Mouse (Mus musculus) R1 (cell line): Measurements from ENCODE around the gene Usp49.

ENCODE experiments used
- DNase-seq: peaks from one replicate; pipeline ENCODE4 v3.0.0-alpha.2; 2018; ENCODE audit warnings: low read depth, low spot score

The Usp49 gene

DNA sequence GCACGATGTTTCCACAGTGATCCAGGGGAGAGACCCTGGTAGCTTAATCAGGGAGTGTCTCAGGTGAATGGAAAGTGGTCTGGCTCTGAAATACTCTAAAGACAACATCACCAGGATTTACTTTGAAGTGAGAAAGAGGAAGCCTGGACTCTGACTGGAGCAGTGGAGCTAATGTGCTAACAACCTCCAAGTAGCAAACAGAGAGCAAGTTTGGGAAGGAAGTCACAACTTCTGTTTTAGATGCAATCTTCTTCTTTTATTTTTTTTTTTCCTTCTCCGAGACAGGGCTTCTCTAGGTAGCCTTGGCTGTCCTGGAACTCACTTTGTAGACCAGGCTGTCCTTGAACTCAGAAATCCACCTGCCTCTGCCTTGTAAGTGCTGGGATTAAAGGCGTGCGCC, 21.3 kb upstream of the Usp49 start:
- DNase-seq: no peak

DNA sequence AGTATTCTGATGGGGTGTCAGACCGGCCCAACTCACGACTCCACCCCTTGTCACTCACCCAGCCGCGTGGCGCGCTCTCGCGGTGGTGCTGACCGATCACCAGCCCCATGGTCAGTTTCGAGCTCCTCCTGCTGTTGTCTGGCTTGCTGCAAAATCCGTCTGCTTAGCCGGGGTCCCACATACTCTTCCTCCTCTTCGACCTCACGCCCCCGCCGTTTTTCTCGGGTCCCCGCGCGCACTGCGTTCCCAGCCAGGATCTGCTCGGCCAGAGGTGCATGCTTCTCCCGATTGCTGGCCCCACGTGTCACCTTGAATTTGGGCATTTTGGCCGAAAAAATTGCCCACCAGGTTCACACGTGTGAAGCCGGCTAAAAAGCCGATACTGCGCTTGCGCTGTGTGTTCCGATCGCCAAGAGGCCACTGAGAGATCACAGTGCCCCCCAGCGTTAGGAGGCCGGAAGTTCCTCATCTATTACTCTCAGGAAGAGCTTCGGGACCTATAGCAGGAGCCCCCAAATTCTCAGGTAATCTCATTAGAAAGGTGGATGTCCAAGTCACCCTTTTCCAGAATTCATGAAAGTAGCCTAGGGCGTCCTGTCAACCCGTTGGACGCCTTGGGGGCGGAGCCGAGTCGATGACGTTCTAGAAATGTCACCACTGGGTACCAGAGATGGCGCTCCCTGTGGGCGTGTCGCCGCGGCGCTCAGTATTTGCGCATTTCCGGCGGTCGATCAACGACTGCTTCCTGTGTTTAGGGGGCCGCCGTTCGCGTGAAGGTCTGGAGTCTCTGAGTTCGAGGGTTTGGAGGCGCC, 19.4 kb upstream of the Usp49 start, which contains the start of the genes Bysl, Med20 and Gm20517:
Gene Bysl (minus strand): TSS at position 644 of the 812 bp plus-strand sequence.
Gene Med20 (plus strand): TSS at position 734 of the 812 bp plus-strand sequence.
Gene Gm20517 (plus strand): TSS at position 741 of the 812 bp plus-strand sequence.
- peak; percentile 98 for DNase-seq

DNA sequence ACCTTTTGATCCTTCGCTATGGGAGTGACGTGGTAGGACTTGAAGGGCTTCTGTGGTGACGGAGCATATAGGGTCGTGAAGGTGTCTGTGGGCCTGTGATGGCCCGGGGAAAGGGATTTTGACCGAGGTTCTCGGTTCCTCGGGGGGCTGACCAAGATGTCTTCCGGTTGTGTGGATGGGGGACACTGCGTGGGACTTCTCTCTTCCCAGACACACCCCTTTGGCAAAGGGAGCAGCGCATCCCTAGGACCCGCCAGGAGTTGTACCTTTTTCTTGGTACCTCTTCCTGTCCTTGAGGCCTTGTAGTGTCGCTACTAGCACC, 18.9 kb upstream of the Usp49 start:
- DNase-seq: no peak

DNA sequence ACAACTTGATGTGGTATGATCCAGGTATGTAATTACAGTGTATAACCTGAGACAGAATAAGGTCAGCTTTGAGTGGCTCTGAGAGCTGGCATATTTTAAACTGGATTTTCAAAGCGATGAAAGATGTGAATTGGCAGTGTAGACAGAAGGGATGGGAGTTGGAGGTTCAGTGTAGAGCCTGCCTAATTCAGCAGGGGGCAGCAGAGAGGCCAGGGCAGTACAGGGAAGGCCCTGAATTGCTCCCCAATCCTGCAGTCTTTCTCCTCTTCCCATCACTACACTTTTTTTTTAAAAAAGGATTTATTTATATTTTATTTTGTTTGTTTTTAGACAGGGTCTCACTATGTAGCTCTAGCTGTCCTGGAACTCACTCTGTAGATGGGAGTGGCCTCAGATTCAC, 16.5 kb upstream of the Usp49 start:
- DNase-seq: peak; percentile 56

DNA sequence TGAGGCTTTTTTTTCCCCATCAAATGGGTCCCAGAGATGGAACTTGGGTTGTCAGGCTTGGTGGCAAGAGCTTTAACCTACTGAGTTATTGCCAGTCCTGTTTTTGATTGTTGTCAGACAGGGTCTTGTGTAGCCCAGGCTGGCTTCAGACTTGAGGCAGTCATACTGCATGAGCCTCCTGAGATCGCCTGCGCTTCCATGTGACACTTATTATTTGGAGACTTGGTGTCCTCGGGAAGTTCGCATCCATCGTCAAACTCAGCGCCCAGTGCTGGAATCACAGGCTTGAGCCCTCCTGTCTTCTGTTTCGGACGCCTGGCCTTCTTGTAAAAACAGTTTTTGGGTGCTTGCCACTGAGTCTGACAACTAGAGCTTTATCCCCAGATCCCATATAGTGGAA, 14.4 kb upstream of the Usp49 start:
- DNase-seq: no peak

DNA sequence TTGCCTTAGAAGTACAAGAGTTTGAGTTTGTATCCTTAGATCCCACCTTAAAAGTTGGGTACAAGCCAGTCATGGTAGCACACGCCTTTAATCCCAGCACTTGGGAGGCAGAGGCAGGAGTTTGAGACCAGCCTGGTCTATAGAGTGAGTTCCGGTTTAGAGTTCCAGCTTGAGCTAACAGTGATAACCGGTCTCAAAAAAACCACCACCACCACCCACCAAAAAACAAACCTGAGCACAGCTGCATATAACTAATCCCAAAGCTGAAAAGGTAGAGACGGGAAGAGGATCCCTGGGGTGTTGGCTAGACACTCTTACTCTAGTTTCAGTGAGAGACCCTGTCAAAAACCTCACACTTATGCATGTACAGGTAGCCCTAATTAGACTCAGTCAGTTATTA, 13.8 kb upstream of the Usp49 start:
- DNase-seq: no peak

DNA sequence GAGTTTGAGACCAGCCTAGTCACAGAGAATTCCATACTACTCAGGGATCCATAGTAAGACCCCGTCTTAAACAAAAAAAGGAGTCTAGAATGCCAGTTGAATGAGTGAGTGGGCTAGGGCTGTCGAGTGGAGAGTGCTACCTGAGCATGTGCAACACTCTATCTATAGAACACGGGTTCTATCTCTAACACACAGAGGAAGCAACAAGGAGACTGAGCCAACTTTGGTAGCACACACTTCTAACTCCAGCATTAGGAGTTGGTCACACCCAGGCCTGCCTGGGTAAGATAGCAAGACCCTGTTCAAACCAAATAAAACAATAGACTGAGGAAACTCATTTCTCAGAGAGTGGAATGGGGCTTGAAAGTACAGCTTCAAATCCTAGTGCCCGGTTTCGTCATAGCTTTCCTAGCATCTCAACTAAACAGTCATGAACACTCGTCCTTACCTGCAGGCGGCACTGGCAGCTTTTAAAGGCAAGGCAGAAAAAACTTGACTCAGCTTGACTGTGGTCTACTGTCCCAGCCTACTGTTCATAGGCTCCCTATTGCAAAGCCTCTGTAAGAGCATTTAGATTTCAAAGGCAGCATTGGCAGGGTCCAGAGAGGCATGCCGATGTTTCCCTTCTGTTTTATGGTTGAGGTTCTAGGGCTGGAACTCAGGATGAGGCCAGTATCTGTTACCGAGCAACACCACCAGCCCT, 12.7 kb upstream of the Usp49 start:
- DNase-seq: no peak

DNA sequence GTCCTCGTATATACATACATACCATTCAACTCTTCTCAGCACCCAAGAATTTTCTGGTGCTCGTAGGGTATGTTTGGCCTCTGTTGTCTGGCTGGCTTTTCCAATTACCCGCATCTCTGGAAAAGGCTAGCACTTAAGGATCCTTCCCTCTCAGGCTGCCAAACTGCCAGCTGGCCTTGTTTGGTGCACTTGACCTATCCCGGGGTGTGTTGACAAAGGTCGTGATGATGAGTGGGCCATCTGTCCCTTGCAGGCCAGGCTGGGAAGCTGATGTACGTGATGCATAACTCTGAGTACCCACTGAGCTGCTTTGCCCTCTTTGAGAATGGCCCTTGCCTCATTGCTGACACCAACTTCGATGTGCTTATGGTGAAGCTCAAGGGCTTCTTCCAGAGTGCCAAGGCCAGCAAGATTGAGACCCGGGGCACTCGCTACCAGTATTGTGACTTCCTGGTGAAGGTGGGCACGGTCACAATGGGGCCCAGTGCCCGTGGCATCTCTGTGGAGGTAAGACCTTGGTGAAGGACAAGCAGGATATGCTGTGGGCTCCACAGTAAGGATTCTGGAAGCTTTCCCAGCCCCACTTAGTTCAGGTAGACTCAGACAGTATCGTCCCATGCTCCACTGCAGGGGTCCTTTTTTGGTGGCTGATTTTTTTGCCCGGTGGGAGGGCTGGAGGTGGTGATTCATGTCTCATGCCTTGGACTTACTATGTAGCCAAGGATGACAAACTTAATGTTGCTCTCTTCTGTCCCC, 11.8 kb upstream of the Usp49 start:
- DNase-seq: no peak

DNA sequence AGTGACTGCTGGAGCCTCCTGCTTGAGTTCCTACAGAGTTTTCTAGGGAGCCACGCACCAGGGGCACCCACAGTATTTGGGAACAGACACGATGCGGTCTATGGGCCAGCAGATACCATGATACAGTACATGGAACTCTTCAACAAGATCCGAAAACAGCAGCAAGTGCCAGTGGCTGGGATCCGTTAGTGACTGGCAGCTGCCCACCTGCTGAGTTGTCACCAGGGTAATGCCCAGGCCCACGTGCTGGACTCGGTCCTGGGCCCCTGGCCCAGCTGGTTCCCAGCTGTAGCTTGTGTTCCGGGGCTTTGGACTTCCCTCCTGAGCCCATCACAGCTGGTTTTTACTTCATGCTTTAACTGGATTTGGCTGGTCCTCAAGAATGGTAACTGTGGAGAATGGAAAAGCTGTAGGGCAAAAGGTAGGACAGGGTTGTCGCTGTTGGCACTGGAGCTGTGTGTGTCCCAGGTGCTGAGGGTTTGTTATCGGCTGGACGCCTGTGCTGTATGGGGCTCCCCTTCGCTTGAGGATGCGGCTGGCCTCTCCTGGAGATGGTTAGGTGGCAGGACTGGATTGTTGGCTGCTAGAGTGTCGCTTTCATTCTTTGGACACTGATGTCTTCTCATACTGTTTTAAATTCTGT, 7.5 kb upstream of the Usp49 start:
- DNase-seq: no peak

DNA sequence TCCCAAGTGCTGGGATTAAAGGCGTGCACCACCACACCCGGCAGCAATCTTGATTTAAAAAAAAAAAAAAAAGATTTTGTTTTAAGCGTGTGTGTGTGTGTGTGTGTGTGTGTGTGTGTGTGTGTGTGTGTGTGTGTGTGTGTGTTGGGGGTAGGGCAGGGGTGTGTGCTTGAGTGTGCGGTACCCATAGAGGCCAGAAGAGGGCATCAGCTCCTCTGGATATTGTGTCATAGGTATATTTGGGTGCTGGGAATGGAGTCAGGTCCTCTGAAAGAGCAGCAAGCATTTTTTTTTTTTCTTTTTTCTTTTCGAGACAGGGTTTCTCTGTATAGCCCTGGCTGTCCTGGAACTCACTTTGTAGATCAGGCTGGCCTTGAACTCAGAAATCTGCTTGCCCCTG, 5.9 kb upstream of the Usp49 start:
- DNase-seq: peak; percentile 72

DNA sequence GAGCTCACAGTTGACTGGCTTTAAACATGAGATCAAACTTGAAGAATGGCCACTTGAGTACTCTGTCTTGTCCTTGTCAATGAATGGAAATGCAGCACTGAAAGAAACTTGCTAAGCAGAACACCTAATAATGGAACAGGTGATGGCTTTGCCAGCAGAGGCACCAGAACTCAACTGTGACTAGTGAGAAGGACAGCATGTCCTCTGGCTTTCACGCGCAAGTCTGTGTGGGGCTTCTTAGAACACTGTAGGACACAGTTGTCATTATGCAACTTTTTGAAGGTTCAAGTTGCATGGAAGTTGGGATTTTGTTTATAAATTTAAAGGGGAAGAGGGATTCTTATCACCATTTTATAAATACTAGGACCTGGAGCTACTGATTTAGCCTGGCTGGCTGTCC, 5.4 kb upstream of the Usp49 start:
- no peak for DNase-seq

DNA sequence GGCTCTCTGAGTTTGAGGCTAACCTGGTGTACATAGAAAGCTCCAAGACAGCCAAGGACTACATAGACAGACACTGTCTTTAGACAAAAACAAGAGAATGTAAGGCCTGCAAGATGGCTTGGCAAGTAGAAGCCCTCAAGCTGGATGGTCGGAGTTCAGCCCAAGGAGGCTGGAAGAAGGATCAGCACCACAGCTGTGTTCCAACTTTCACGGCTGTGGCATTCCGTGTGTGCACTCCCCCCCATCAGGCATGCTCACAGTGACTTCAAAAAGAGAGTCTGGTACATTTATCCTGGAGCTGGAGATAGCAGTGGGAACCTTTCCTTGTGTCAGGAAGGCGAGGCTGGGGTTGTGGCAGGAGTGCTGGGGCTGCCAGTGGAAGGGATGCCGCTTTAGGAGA, 4.5 kb upstream of the Usp49 start:
- DNase-seq: no peak

DNA sequence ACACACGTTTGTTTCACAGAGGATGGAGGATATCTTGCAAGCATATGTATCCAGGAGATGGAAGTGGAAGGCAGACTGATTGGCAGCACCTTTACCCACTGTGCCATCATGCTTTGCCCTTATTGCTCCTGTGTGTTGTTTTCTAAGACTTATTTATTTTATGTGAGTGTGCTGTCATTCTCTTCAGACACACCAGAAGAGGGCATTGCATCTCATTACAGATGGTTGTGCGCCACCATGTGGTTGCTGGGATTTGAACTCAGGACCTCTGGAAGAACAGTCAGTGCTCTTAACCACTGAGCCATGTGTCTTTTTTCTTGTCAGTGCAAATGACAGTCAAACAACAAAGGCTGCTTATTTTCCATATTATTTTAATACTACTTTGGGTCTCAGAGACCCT, 2.7 kb upstream of the Usp49 start:
- DNase-seq: no peak

DNA sequence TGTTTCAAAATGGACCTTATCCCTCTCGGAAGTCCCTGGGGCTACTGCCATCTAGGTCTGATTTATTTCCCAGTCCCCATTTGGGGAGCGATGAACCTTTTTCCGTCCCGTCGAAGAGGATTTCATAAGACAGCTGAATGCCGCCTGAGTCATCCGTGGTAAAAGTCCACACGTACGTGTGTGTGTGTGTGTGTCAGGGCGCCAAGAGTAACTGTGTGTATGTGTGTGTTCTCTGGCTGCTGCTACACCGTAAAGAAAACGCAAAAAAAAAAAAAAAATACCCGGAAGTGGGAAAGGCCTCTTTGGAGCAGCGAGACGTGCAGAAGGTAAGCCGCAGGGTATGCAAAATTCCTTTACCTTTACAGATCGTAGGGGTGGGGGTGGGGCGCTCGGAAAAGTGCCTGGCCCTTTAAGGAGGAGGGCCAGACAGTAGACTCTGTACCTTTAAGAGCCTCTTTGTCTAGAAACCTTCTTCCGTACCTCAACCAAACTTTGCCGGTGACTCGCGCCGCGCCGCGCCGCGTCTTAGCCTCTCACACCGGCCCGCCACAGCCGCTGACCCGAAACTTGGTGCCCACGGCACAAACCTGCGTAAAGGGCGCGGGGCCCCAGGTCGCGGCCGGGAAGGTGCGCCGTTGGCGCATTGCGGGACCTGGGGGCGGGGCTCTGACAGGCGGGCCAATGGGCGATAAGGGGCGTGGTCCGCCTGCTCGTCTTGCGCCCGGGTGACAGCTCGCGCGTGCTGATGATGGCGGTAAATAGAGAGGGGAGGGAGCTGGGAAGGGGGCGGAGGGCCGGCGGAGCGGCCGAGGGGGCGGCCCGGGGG, 1.4 kb upstream of the Usp49 start:
- peak; percentile 97 for DNase-seq

DNA sequence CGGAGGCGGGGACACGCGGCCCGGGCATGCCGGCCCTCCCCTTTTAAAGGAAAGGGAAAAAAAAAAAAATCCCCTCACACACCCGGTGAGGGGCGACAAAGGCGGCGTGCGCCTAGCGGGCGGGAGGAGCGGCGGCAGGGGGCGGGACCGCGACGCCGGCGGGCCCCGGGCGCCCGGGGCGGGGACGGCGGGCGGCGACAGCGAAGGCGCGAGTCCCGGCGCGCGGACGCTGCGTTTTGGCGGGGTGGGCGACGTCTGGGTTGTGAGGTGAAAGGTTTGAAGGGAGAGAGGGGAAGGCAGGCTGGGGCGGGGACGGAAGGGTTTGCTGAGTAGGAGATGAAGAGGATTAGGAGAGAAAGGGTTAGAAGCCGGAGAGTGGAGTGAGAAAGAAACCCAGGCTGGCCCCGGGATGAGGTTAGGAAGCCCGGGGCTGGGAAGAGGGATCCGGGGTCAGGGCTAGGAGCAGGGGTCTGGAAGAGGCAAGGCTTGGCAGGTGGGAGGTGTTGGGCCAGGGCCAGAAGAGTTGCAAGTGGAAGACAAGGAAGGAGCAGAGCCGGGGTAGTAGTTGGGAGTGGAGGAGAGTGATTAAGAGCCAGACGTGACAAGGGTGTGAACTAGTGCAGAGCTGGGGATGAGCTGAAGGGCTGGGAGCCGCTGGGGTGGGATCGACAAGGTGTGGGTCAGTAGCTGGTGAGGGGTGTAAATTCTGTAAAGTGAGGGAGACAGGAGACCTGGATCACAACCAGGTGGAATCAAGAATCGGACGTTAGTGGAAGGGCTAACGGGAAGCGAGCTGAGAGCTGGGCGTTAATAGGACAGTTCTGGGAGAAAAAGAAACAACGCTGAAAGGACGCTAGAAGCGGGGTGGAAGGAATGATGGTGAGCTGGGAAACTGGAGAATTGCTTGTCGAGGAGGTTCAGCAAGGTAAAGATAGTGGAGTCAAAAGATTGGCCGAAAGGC, 493 bp upstream of the Usp49 start:
- DNase-seq: peak; percentile 70

DNA sequence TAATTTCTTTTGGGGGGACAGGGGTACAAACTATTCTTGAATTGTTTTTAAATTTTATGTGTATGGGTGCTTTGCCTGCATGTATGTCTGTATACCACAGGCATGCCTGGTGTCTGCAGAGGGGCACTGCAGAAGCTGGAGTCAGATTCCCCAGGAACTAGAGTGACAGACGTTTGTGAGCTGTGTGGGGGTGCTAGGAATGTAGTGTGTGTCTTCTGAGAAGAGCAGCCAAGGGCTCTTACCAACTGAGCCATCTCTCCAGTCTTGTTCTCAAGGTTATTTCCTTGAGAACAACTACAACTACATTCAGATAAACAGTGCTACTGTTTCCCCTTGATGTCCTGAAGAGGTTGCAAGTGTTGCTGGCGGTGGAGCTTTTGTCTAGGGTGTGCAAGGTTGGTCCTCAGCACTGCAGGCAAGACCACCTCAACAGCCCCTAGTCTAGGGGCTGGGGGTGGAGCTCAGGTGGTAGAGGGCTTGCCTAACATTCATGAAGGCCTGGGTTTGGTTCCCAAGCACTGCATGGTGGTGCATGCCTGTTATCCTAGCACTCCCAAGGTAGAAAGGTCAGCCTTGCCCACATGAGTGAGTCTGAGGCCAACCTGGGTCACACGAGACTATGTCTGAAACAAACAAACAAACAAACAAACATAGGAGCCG, 1.8 kb downstream of the Usp49 start:
- DNase-seq: no peak

DNA sequence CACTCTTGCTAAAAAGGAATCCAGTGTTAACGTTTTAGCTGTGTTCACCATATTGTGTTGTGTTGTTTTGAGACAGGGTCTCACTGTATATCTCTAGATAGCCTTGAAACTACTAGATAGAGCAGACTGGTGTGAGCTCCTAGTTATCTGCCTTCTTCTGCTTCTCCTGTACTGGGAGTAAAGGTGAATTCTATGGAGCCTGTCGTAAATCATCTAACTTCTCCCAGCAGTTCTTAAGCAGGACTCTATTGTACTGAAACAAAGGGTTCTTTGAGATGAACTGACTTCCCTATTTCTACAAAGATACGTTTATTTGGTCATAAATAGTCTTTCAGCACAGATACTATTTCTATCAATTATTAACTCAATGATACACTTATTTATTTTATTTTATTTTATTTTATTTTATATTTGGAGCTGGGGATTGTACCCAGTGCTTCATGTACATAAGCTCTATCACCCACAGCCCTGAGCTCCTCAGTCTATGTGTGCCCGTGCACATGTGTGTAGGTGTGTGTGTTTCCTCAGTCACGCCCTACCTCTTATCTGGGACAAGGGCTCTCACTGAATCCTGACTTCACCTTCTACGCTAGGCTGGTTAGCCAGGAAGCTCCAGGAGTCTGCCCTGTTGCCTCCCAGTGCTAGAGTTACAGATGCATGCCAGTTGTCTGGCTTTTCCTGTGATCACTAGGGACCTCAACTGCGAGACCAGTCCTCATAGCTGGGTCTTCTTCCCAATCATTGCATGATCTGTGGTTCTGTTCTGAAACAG, 3.7 kb downstream of the Usp49 start:
- DNase-seq: no peak

DNA sequence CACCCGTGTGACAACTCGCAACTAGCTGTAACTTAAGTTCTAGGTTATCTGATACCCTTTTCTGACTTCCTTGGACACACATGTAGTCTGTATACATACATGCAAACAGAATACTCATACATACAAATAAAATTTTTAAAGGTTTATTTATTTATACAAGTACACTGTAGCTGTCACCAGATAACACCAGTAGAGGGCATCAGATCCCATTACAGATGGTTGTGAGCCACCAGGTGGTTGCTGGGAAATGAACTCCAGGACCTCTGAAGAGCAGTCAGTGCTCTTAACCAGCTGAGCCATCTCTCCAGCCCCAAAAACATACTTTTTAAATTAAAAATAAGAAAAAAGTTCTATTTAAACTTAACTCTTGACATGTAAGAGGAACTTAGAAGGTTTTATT, 12.5 kb downstream of the Usp49 start:
- DNase-seq: peak; percentile 63

DNA sequence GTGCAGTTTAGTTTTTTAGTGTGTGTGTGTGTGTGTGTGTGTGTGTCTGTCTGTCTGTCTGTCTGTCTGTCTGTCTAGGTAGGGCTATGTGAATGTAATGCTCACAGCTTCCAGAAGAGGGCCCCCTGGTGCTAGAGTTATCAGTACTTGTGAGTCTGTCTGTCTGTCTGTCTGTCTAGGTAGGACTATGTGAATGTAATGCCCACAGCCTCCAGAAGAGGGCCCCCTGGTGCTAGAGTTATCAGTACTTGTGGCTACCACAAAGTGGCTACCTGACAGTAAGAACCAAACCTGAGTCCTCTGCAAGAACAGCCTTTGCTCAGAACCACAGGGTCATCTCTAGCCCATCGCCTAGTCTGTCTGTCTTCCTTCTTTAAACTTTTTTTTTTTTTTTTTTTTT, 16.2 kb downstream of the Usp49 start:
- DNase-seq: peak; percentile 96
